Mouse (Mus musculus): Measurements from ENCODE around the gene Kif21a.

- TF ChIP-seq CTCF (IDR thresholded peaks at IDR 0.05; ENCODE audit: low read depth, low read length) (0 out of 2 replicates have a peak, but pooled peaks have one; percentile 1), POLR2A (IDR thresholded peaks at IDR 0.05; ENCODE audit: extremely low read depth, insufficient read depth, low read length) (no peak)
Measured at GRCm38 (mm10) chr15:90975914-90976313, 73.8 kb downstream of the Kif21a start.
